Mouse (Mus musculus): ENCODE measurements around the gene Eepd1.

Gene Eepd1

GRCm38 (mm10) chr9:25578674-25579596 is 97.6 kb downstream of the Eepd1 start:
- DNase-seq (ENCODE audit: low spot score in 2 of 2): no peak

GRCm38 (mm10) chr9:25583621-25584020 is 102.3 kb downstream of the Eepd1 start:
- no peak for DNase-seq (ENCODE audit: low spot score in 2 of 2)

- no peak for DNase-seq (ENCODE audit: low spot score in 2 of 2)
These were observed 104.3 kb downstream of the Eepd1 start for GRCm38 (mm10) chr9:25585614-25586013.

- no peak for DNase-seq (ENCODE audit: low spot score in 2 of 2)
These were observed 107.2 kb downstream of the Eepd1 start for GRCm38 (mm10) chr9:25588581-25588980.

GRCm38 (mm10) chr9:25590740-25591139 is 109.4 kb downstream of the Eepd1 start:
- peak in 1 of 2 experiments; percentile 33 for DNase-seq (ENCODE audit: low spot score in 2 of 2)

GRCm38 (mm10) chr9:25591390-25592354 is 110.3 kb downstream of the Eepd1 start:
- DNase-seq (ENCODE audit: low spot score in 2 of 2): peak in 1 of 2 experiments; percentile 30

GRCm38 (mm10) chr9:25592355-25592955 is 111.1 kb downstream of the Eepd1 start:
- no peak for DNase-seq (ENCODE audit: low spot score in 2 of 2)

GRCm38 (mm10) chr9:25624744-25625143 is 143.4 kb downstream of the Eepd1 start:
- DNase-seq (ENCODE audit: low spot score in 2 of 2): no peak

GRCm38 (mm10) chr9:25629531-25630099 is 148.3 kb downstream of the Eepd1 start:
- DNase-seq (ENCODE audit: low spot score in 2 of 2): no peak
